Mouse (Mus musculus) urinary bladder, postnatal 4 days (tissue): ENCODE measurements around the gene Ceacam18.
"Not testable (repeated sequence)": the region's sequence is repeated elsewhere in the genome, so short reads cannot be mapped to it uniquely, and the experiment has no call there.

Experiments
- DNase-seq, 2 experiments: peaks; one replicate each; pipeline ENCODE4 v3.0.0; 2021 to 2022; ENCODE audit warnings: low spot score in 2 of 2

Gene Ceacam18

DNA sequence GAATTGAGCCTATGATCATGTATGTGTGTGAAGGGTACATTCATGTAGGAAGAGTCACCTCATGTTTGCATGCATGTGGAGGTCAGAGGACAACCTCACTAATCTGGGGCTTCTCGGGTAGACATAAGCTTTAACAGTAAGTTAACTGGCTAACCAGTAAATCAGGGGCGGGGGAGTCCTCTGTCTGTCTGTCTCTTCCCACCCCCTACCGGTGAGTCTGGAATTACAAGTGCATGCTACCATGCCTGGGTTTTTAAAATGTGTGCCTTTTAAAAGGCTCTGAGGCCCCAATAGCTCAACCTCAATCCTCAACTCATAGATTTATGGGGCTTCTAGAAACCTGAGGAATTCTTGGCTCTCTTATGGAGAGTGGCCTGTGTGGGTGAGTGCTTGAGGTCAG is 34.1 kb downstream of the Ceacam18 start:
- DNase-seq = no peak

DNA sequence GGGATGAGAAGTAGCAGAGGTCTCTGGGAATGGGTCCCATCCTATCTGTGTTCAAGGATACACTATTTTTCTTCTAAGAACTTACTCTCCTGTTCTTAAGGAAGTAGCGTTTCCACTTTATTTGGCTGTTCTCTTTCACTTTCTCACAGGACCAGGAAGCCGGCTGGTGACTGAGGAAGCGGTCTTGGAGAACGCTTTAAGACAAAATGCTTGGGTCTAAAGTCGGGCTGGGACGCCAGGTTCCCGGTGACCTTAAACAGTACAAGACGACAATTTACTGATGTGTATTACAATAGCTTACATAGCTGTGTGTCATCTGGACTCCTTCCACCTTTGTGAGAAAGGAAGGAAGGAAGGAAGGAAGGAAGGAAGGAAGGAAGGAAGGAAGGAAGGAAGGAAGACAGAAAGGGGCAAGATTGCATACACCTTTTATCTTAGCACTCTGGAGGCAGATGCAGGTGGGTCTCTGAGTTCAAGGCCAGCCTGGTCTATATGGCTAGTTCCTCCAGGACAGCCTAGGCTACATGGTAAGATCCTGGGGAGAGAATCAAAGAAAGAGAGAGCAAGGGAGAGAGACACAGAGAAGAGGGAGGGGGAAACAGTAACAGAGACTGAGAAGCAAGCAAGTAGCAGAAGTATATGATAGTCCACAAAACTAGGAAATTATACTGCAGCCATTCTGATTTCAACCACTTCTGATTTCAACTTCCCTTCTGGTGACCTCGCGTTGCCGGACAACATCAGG is 36.7 kb downstream of the Ceacam18 start:
- DNase-seq = no peak

DNA sequence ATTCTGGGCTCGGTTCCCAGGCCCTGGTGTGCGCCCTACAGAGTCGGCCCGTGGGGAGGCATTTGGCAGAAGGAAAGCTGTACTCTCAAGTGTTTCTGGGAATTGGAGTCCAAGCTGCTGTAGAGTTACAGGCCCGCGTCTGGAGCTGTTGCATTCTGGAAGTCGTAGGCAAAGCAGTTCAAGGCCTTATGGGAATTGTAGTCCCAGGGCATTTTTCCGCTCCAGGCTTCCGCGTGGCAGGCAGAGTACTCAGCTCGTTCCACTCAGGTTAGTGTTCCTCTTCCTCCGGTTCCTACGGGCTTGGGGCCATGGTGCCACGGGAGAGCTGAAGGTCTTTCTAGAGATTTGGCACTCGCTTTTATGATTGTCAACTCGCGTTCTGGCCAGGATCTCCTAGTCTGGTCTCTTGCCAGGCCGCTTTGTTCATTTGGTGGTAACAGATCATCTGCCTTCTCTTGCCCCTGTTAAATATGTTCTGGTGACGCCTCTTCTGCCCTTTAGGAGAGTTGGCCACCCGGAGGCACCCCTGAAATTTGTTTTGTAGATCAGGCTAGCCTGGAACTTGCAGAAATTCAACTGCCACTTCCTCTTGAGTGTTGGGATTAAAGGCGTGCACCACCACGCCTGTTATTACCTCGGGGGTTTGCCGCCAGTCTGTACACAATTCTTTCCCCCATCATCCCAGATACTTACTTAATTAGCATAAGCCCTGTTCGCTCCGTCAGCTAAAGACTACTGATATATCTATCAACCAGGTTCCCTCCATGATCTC is 37.5 kb downstream of the Ceacam18 start, which contains the start of gene Ctu1:
Gene Ctu1 (plus strand): TSS at position 208 of the 772 bp plus-strand sequence.
- peak; percentile 85 to 87 for DNase-seq

DNA sequence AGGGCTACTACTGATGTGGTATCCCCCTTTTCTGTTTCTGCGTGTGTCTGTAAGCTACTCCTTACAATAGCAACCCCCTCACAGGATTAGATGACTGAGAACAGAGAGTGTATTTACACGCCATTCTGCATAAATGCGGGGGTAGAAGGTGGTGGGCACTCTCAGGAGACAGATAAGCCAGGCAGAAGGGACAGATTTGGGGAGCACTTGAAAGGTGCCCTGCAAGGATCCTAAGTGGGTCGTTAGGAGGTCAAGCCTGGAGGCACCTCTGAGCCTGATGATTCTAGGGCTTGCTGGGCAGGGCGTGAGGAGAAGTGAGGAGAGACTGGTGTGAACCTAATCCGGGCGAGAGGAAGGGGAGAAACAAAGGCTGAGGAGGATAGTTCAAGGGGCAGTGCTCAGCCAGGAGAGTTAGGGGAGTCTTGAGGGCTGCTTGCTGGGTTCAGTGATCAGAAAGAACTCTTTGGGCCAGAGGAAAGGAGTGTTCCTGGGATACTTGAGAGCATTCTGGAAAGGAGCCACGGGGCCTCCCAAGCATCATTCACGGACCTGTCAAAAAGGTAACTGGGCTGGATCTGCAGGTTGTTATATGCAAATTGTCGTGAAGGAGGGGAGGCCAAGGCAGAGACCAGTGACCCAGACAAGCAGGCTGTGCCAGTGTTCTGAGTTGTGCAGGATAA is 38.2 kb downstream of the Ceacam18 start:
- no peak for DNase-seq

DNA sequence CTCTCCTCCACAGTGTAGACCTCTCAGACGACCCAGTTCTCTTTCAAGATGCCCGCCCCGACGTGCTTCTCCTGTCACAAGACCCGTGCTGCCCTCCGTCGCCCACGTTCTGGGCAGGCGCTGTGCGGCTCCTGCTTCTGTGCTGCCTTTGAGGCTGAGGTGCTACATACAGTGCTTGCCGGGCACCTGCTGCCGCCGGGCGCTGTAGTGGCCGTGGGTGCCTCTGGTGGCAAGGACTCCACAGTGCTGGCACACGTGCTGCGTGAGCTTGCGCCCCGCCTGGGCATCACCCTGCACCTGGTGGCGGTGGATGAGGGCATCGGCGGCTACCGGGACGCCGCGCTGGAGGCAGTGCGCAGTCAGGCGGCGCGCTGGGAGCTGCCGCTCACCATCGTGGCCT is 40.6 kb downstream of the Ceacam18 start:
- no peak for DNase-seq

DNA sequence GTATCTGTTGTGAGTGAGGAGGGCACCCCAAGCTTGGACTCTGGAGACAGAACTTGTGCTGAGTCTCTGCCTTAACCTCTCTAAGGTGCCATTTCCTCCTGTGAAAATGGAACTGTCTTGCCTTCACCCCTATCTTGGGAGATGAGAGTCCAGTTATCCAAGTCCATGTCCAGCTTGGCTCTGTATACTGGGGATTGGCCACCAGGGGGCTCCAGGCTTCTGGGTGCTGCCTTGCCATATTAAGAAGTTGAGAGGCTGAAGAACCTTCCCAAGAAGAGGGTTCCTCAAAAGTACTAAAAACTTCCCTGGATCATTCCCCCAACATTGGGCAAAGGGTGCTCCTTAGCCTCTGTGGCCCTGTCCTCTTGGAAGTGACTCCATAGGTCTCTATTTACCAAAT is 44.0 kb downstream of the Ceacam18 start:
- DNase-seq = no peak

DNA sequence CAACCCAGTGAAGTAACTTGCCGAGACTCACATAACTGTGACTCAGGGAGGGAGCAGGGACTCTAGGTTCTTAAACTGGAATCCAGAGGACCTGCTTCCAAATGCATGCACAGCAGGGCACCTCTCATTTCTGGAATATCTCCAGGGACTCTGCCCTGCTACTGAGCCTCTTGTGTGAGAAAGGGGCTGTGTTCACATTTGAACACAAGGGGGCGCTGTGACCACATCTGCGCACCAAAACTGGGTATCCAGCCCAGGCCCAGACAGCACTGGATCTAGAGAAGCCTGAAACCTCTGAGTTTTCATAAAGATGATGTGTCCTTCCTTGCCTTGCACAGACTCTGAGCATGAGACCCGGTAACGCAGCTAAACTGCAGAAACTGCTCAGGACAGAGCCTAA is 46.5 kb downstream of the Ceacam18 start:
- DNase-seq = peak; percentile 47 to 71

DNA sequence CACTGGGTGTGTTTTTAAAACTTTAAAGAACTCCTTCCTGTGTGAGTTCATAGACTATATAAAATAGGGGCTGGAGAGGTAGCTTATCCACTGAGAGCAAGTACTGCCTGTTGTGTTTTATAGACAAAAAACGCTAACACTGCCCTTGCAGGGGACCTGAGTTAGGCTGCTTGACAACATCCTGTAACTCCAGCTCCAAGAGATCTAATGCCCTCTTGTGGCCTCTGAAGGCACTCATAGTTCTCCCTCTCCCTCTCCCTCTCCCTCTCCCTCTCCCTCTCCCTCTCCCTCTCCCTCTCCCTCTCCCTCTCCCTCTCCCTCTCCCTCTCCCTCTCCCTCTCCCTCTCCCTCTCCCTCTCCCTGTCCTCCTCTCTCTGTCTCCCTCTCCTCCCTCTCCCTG is 48.0 kb downstream of the Ceacam18 start:
- DNase-seq = not testable (repeated sequence)

DNA sequence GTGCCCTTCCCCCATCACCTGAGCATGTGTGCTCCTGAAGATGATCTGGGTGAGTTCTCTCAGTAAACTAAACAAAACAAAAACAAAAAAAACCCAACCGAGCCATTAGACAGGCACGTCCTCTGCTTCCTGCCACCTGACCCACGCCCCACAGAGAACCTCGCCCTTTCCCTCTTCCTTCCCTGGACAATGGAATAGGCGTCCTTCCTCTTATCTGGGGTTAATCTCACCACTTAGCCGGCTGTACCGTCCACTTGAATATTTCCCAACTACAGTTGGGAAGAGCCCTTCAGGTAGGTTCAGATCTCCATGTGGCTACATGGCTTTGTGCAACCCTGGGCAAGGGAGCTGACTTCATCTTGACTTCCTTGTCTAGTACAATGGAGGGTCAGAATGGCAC is 50.6 kb downstream of the Ceacam18 start:
- no peak for DNase-seq

DNA sequence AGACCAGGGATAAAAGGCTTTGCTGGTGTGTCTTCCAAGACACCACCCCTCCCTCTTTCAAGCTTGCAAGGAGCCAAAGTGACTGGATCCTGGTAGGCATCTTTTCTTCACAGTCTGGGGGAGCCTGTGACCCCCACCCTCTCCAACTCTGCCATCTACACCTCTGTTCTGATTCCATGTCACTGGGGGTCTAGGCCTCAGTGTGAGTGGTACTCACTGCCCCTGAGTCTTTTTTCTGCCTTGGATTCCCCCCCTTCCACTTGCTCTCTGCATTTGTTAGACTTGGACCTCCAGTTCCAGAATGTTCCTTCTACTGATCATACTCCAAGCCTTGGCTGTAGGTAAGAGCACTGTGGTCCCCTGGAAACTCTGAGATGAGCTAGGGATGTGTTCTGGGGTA is 55.6 kb downstream of the Ceacam18 start, which contains the start of gene Klk14:
Gene Klk14 (plus strand): TSS at position 301 of the 400 bp plus-strand sequence.
- DNase-seq = no peak
